Mouse (Mus musculus): Measurements from ENCODE around the gene Gna14. TPM values are rescaled to one million over a fixed set of nuclear protein-coding genes. Genes with fewer than 3 reads are reported as not detected.

The Gna14 gene
- 0.16 and 0.28 TPM in 2 replicates for polyA plus RNA-seq (2014; fragmentation: Nextera tagmentation; extraction: Ambion mirVana)

DNA sequence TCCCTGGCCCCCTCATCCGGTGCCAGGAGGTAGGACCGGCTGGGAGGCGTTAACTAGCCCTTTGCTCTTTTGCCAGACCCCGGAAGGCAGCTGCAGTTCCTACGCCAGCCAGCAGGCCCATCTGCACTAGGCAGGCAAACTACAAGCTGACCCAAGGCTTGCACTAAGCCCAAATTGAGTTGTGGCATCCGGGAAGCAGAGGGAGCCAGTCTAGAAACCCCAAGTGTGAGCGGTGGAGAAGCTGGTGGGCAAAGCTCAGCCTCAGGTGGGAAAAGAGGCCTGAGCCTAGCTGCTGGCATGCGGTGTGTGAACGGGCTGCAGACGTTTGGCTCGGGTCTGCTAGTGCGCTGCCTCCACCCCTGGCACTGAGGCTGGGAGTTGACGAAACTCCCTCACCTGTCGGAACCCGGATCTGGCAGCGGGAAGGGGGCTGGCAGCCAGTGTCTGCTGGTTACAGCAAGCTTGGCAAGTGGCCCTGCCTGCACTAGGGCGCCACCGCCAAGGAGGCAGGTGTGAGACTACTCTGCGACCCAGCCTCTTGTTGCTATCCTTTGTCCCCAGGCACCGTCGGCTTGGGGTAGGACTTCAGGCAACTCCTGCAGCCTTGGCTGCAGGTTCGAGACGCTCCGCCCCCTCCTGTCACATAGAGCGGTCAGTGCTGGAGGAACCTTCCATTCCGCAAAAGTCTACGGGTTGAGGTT is at the start of gene Gna14:
Gene Gna14, plus strand, starts transcription at position 232 of the 701 bp plus-strand sequence.
- Histone ChIP-seq H3K27ac (ENCODE audit: low read depth, low read length) (no peak within 1 kb of the TSS), H3K4me2 (ENCODE audit: low read depth) (peak within 1 kb of the TSS; percentile 64), H3K4me3 (ENCODE audit: low read depth, low read length) (peak within 1 kb of the TSS; percentile 35), H3K27me3 (ENCODE audit: control insufficient read depth, insufficient read depth, low read length) (peaks cover 26% of the 10 kb centered on the region), H3K9me3 (ENCODE audit: control insufficient read depth, low read length) (no peaks in the 10 kb centered on the region), H3K9ac (ENCODE audit: low read length) (peak within 1 kb of the TSS; percentile 41), H3K36me3 (ENCODE audit: control insufficient read depth, insufficient read depth, low read length) (no peaks in the 10 kb centered on the region), H3K4me1 (ENCODE audit: control insufficient read depth, insufficient read depth, low read length) (peaks cover 23% of the 10 kb centered on the region; the same call in 1 of the 2 replicates)
- ATAC-seq (ENCODE audit: insufficient read depth, low FRiP score, low TSS enrichment) (peak; percentile 68; the same call in 1 of the 2 replicates), DNase-seq (ENCODE audit: low spot score) (peak; percentile 75)
- WGBS: under 1% methylated on average over 26 of the region's 27 CpGs

DNA sequence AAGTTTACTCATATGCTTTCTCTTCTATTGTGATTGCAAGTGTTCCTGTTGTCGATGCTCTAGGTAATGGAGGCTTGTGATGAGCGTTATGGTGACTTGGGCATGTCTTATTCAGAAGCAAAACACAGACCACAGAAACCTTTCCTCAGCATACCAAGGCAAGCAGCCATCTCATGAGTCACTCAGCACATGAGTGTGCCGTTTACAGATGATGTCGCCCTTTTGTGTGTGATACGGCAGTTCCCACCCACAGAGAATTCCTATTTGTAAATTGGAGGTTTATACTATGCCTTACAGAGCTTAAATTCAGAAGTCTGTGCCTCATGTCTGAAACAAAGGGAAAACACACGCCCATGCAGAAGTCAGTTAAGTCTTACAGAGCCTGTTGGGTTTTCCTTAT is 49.0 kb upstream of the Gna14 start:
- Histone ChIP-seq H3K9me3 (ENCODE audit: control insufficient read depth, low read length) (no peaks in the 10 kb centered on the region), H3K4me2 (ENCODE audit: low read depth) (no peak overlapping the region), H3K4me1 (ENCODE audit: control insufficient read depth, insufficient read depth, low read length) (no peaks in the 10 kb centered on the region), H3K27me3 (ENCODE audit: control insufficient read depth, insufficient read depth, low read length) (no peaks in the 10 kb centered on the region), H3K27ac (ENCODE audit: low read depth, low read length) (no peak overlapping the region), H3K36me3 (ENCODE audit: control insufficient read depth, insufficient read depth, low read length) (no peaks in the 10 kb centered on the region), H3K4me3 (ENCODE audit: low read depth, low read length) (no peak overlapping the region), H3K9ac (ENCODE audit: low read length) (no peak overlapping the region)
- DNase-seq (ENCODE audit: low spot score) (no peak), ATAC-seq (ENCODE audit: insufficient read depth, low FRiP score, low TSS enrichment) (no peak)
- WGBS: 81% methylated on average over 6 of the region's 6 CpGs

DNA sequence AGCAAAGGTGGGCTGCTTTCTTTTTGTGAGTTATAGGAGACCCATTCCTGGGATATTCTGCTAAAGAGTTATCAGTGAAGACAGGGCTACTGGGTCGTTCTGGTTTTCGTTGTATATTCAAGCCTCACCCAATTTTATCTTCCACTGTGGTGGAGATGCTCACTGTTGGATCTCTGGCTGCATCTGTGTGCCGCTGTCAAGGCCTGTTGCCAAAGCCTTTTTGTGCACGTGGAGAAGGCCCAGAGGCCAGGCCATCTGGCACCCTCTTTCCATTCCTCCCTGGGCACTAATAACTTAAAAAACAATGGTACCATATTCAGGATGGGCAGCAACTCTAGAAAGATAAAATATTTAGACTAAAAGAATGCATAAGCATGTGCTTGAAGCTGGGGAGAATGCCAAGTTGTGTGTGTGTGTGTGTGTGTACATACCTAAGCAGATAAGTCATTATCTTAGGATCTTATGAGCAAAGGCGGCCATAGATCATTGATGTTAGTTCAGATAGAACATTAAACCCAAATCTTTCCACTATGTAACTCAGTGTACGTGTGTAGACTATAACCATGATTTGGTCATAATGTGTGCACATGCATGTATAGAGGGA is 45.3 kb upstream of the Gna14 start:
- Histone ChIP-seq H3K4me3 (ENCODE audit: low read depth, low read length) (no peak overlapping the region), H3K27ac (ENCODE audit: low read depth, low read length) (no peak overlapping the region), H3K36me3 (ENCODE audit: control insufficient read depth, insufficient read depth, low read length) (no peaks in the 10 kb centered on the region), H3K9ac (ENCODE audit: low read length) (no peak overlapping the region), H3K9me3 (ENCODE audit: control insufficient read depth, low read length) (no peaks in the 10 kb centered on the region), H3K4me2 (ENCODE audit: low read depth) (no peak overlapping the region), H3K27me3 (ENCODE audit: control insufficient read depth, insufficient read depth, low read length) (no peaks in the 10 kb centered on the region), H3K4me1 (ENCODE audit: control insufficient read depth, insufficient read depth, low read length) (no peaks in the 10 kb centered on the region)
- WGBS: 91% methylated on average over 6 of the region's 6 CpGs
- DNase-seq (ENCODE audit: low spot score) (no peak), ATAC-seq (ENCODE audit: insufficient read depth, low FRiP score, low TSS enrichment) (no peak)

DNA sequence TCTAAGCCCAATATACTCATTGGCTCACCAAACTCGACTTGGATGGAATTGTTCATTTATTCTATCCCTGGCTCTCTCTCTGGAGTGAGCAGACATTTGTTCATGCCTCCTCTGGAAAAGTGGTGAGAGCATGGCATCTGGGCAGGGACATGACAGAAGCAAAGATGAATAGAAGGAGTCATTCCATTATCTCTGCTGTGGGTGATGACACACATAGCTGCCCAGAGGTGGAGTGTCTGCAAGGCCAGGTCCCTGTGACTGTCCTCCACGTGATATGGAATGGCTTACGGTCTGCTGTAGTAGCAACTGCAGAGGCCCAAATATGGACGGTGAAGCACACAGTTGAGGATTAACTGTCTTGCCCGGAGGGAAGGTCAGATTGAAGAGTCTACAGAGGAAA is 41.2 kb upstream of the Gna14 start:
- Histone ChIP-seq H3K9ac (ENCODE audit: low read length) (no peak overlapping the region), H3K27me3 (ENCODE audit: control insufficient read depth, insufficient read depth, low read length) (no peaks in the 10 kb centered on the region), H3K4me2 (ENCODE audit: low read depth) (no peak overlapping the region), H3K9me3 (ENCODE audit: control insufficient read depth, low read length) (no peaks in the 10 kb centered on the region), H3K4me1 (ENCODE audit: control insufficient read depth, insufficient read depth, low read length) (no peaks in the 10 kb centered on the region), H3K36me3 (ENCODE audit: control insufficient read depth, insufficient read depth, low read length) (no peaks in the 10 kb centered on the region), H3K4me3 (ENCODE audit: low read depth, low read length) (no peak overlapping the region), H3K27ac (ENCODE audit: low read depth, low read length) (no peak overlapping the region)
- 87% methylated on average over 5 of the region's 5 CpGs for WGBS
- no peak for ATAC-seq (ENCODE audit: insufficient read depth, low FRiP score, low TSS enrichment)
- no peak for DNase-seq (ENCODE audit: low spot score)

DNA sequence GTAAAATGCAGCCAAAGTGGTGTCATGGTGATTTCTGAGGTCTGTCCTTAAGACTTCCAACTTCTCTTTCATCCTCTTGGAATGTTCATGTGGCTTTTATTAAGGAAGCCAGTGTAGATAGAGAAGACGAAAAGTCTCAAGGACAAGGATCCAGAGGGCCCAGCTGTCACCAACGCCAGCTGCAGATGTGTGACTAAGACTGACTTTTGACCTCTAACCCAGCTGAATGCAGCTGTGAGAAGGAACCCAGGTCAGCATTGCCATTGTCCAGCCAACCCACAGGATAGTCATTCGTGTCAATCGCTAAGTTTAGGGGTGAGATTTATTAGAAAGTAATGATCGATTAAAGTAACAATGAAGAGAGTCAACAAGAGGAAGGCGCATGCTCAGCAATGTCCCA is 32.5 kb upstream of the Gna14 start:
- H3K27me3 ChIP-seq (ENCODE audit: control insufficient read depth, insufficient read depth, low read length): no peaks in the 10 kb centered on the region
- H3K4me3 ChIP-seq (ENCODE audit: low read depth, low read length): no peak overlapping the region
- no peak for ATAC-seq (ENCODE audit: insufficient read depth, low FRiP score, low TSS enrichment)
- H3K36me3 ChIP-seq (ENCODE audit: control insufficient read depth, insufficient read depth, low read length): no peaks in the 10 kb centered on the region
- no peak overlapping the region for H3K27ac ChIP-seq (ENCODE audit: low read depth, low read length)
- WGBS: 83% methylated on average over 6 of the region's 6 CpGs
- DNase-seq (ENCODE audit: low spot score): no peak
- no peak overlapping the region for H3K9ac ChIP-seq (ENCODE audit: low read length)
- no peak overlapping the region for H3K4me2 ChIP-seq (ENCODE audit: low read depth)
- no peaks in the 10 kb centered on the region for H3K4me1 ChIP-seq (ENCODE audit: control insufficient read depth, insufficient read depth, low read length)
- H3K9me3 ChIP-seq (ENCODE audit: control insufficient read depth, low read length): no peaks in the 10 kb centered on the region

DNA sequence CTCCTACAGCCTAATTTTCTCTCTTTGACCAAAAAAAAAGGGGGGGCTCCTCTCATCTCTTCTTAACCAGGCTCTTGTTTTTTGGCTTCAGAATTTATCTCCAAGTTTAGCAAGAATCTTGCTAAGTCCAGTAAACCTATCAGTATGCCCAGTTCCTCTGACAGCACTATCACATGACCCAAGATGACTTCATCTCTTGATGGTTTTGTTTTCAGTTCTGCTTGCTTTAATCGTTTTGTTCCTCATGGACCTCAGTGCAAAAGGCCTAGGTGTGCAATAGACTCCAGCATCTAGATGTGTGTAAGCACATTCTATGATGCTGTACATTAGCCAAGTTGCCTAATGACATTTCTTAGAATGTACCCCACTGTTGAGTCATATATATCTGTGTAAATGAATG is 27.8 kb upstream of the Gna14 start:
- H3K4me3 ChIP-seq (ENCODE audit: low read depth, low read length): no peak overlapping the region
- H3K4me2 ChIP-seq (ENCODE audit: low read depth): no peak overlapping the region
- WGBS: 97% methylated on average over 1 of the region's 1 CpGs
- no peaks in the 10 kb centered on the region for H3K27me3 ChIP-seq (ENCODE audit: control insufficient read depth, insufficient read depth, low read length)
- ATAC-seq (ENCODE audit: insufficient read depth, low FRiP score, low TSS enrichment) (no peak), DNase-seq (ENCODE audit: low spot score) (no peak)
- H3K9ac ChIP-seq (ENCODE audit: low read length): no peak overlapping the region
- H3K4me1 ChIP-seq (ENCODE audit: control insufficient read depth, insufficient read depth, low read length): no peaks in the 10 kb centered on the region
- no peak overlapping the region for H3K27ac ChIP-seq (ENCODE audit: low read depth, low read length)
- no peaks in the 10 kb centered on the region for H3K9me3 ChIP-seq (ENCODE audit: control insufficient read depth, low read length)
- H3K36me3 ChIP-seq (ENCODE audit: control insufficient read depth, insufficient read depth, low read length): no peaks in the 10 kb centered on the region

DNA sequence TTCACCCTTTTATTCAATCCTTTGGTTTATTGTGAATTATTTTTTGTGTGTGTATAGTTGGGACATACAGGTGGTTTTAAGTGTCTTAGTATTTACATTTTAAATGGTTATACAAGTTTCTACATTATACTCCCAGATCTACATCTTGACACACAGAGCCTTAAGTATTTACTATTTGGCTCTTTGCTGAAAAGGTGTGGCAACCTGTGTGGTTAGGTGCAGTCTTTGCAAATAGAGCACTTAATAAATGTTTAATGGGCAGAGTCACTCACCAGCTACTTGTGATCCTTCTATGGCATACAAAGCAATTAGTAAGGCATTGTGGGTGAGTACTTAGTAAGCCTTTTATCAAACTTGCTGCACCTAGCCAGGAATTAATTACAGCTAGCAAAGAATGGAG is 24.3 kb upstream of the Gna14 start:
- ATAC-seq (ENCODE audit: insufficient read depth, low FRiP score, low TSS enrichment) (no peak), DNase-seq (ENCODE audit: low spot score) (no peak)
- H3K27ac ChIP-seq (ENCODE audit: low read depth, low read length): no peak overlapping the region
- H3K4me1 ChIP-seq (ENCODE audit: control insufficient read depth, insufficient read depth, low read length): no peaks in the 10 kb centered on the region
- H3K27me3 ChIP-seq (ENCODE audit: control insufficient read depth, insufficient read depth, low read length): no peaks in the 10 kb centered on the region
- H3K4me3 ChIP-seq (ENCODE audit: low read depth, low read length): no peak overlapping the region
- no peak overlapping the region for H3K4me2 ChIP-seq (ENCODE audit: low read depth)
- H3K9ac ChIP-seq (ENCODE audit: low read length): no peak overlapping the region
- H3K36me3 ChIP-seq (ENCODE audit: control insufficient read depth, insufficient read depth, low read length): no peaks in the 10 kb centered on the region
- no peaks in the 10 kb centered on the region for H3K9me3 ChIP-seq (ENCODE audit: control insufficient read depth, low read length)

DNA sequence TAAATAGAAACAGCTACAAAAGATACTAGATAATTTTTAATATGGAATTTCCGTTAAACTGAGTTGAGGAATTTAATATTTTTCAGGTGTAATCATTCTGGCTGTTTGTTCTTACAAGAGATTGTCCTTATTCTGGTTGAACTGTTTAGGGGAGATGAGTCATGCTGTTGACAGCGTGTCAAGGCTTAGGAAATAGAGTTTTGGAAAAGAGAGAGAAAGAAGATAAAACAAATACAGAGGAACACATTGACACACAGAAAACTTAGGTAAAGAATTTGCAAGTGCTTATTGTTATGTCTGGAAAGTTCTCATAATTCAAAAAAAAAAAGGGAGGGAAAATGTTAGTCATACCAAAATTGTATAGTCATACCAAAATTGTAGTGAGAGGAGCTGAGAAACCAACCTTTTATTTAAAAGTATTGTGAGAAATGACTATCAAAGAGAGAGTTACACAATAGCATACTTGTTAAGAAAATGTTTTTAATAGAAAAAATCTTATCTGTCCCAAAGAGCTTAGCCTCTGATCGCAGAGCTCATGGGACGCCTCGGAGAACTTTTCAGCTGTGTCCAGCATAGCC is 17.4 kb upstream of the Gna14 start:
- no peaks in the 10 kb centered on the region for H3K4me1 ChIP-seq (ENCODE audit: control insufficient read depth, insufficient read depth, low read length)
- no peaks in the 10 kb centered on the region for H3K36me3 ChIP-seq (ENCODE audit: control insufficient read depth, insufficient read depth, low read length)
- no peak overlapping the region for H3K27ac ChIP-seq (ENCODE audit: low read depth, low read length)
- no peaks in the 10 kb centered on the region for H3K9me3 ChIP-seq (ENCODE audit: control insufficient read depth, low read length)
- DNase-seq (ENCODE audit: low spot score) (no peak), ATAC-seq (ENCODE audit: insufficient read depth, low FRiP score, low TSS enrichment) (no peak)
- no peak overlapping the region for H3K4me3 ChIP-seq (ENCODE audit: low read depth, low read length)
- no peaks in the 10 kb centered on the region for H3K27me3 ChIP-seq (ENCODE audit: control insufficient read depth, insufficient read depth, low read length)
- no peak overlapping the region for H3K4me2 ChIP-seq (ENCODE audit: low read depth)
- no peak overlapping the region for H3K9ac ChIP-seq (ENCODE audit: low read length)
- 87% methylated on average over 5 of the region's 5 CpGs for WGBS

DNA sequence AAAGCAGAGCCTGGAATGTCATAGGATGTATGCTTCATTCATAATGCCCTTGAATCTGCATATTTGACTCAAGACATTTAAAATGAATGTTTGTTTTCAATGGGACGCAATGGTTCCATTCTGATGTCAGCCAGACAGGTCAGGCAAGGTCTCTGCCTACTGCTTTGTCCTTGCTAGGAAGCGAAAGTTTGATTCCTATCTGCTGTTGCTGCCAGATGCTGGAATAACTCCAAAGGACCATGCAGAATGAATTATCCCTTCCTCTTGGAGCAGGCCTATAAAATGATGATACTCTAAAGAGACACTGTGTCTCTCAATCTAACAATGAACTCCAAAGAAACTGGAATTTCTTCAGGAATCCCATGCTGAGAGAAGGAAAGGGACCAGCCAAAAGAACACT is 10.0 kb upstream of the Gna14 start:
- H3K9ac ChIP-seq (ENCODE audit: low read length): no peak overlapping the region
- no peaks in the 10 kb centered on the region for H3K4me1 ChIP-seq (ENCODE audit: control insufficient read depth, insufficient read depth, low read length)
- no peak for ATAC-seq (ENCODE audit: insufficient read depth, low FRiP score, low TSS enrichment)
- peaks cover 9% of the 10 kb centered on the region; the same call in 1 of the 2 replicates for H3K9me3 ChIP-seq (ENCODE audit: control insufficient read depth, low read length)
- no peak overlapping the region for H3K4me2 ChIP-seq (ENCODE audit: low read depth)
- WGBS: 85% methylated on average over 2 of the region's 2 CpGs
- no peak overlapping the region for H3K27ac ChIP-seq (ENCODE audit: low read depth, low read length)
- no peak for DNase-seq (ENCODE audit: low spot score)
- no peaks in the 10 kb centered on the region for H3K27me3 ChIP-seq (ENCODE audit: control insufficient read depth, insufficient read depth, low read length)
- no peaks in the 10 kb centered on the region for H3K36me3 ChIP-seq (ENCODE audit: control insufficient read depth, insufficient read depth, low read length)
- H3K4me3 ChIP-seq (ENCODE audit: low read depth, low read length): no peak overlapping the region

All from neural tube, embryonic 11.5 days (tissue).